Mouse (Mus musculus): ENCODE measurements around the gene Cdyl2.

The Cdyl2 gene

GRCm38 (mm10) chr8:116649975-116650725 is 82.6 kb downstream of the Cdyl2 start:
- Histone ChIP-seq H3K36me3 (ENCODE audit: control insufficient read depth, insufficient read depth, low read length, poor library complexity, severe bottlenecking) (no peaks in the 10 kb centered on the region; the same call in 1 of the 2 replicates), H3K27me3 (ENCODE audit: control insufficient read depth, insufficient read depth, low read length, poor library complexity, severe bottlenecking) (no peaks in the 10 kb centered on the region)
- DNase-seq (ENCODE audit: low read depth, low spot score) = no peak

GRCm38 (mm10) chr8:116645376-116645775 is 87.4 kb downstream of the Cdyl2 start:
- Histone ChIP-seq H3K27me3 (ENCODE audit: control insufficient read depth, insufficient read depth, low read length, poor library complexity, severe bottlenecking) (no peaks in the 10 kb centered on the region), H3K36me3 (ENCODE audit: control insufficient read depth, insufficient read depth, low read length, poor library complexity, severe bottlenecking) (no peaks in the 10 kb centered on the region; the same call in 1 of the 2 replicates)
- DNase-seq (ENCODE audit: low read depth, low spot score) = no peak

- Histone ChIP-seq H3K36me3 (ENCODE audit: control insufficient read depth, insufficient read depth, low read length, poor library complexity, severe bottlenecking) (no peaks in the 10 kb centered on the region), H3K27me3 (ENCODE audit: control insufficient read depth, insufficient read depth, low read length, poor library complexity, severe bottlenecking) (no peaks in the 10 kb centered on the region)
- DNase-seq (ENCODE audit: low read depth, low spot score) = no peak
Observed at GRCm38 (mm10) chr8:116640925-116641324, 91.9 kb downstream of the Cdyl2 start.

GRCm38 (mm10) chr8:116637998-116638397 is 94.8 kb downstream of the Cdyl2 start:
- DNase-seq (ENCODE audit: low read depth, low spot score) = peak; percentile 53
- Histone ChIP-seq H3K36me3 (ENCODE audit: control insufficient read depth, insufficient read depth, low read length, poor library complexity, severe bottlenecking) (no peaks in the 10 kb centered on the region), H3K27me3 (ENCODE audit: control insufficient read depth, insufficient read depth, low read length, poor library complexity, severe bottlenecking) (no peaks in the 10 kb centered on the region)

- Histone ChIP-seq H3K36me3 (ENCODE audit: control insufficient read depth, insufficient read depth, low read length, poor library complexity, severe bottlenecking) (no peaks in the 10 kb centered on the region), H3K27me3 (ENCODE audit: control insufficient read depth, insufficient read depth, low read length, poor library complexity, severe bottlenecking) (no peaks in the 10 kb centered on the region)
- peak; percentile 15 for DNase-seq (ENCODE audit: low read depth, low spot score)
Observed at GRCm38 (mm10) chr8:116637193-116637592, 95.6 kb downstream of the Cdyl2 start.

GRCm38 (mm10) chr8:116636396-116636795 is 96.4 kb downstream of the Cdyl2 start:
- Histone ChIP-seq H3K36me3 (ENCODE audit: control insufficient read depth, insufficient read depth, low read length, poor library complexity, severe bottlenecking) (no peaks in the 10 kb centered on the region), H3K27me3 (ENCODE audit: control insufficient read depth, insufficient read depth, low read length, poor library complexity, severe bottlenecking) (no peaks in the 10 kb centered on the region)
- no peak for DNase-seq (ENCODE audit: low read depth, low spot score)

- Histone ChIP-seq H3K27me3 (ENCODE audit: control insufficient read depth, insufficient read depth, low read length, poor library complexity, severe bottlenecking) (no peaks in the 10 kb centered on the region), H3K36me3 (ENCODE audit: control insufficient read depth, insufficient read depth, low read length, poor library complexity, severe bottlenecking) (no peaks in the 10 kb centered on the region)
- peak; percentile 90 for DNase-seq (ENCODE audit: low read depth, low spot score)
Observed at GRCm38 (mm10) chr8:116635972-116636371, 96.8 kb downstream of the Cdyl2 start.

- peak; percentile 59 for DNase-seq (ENCODE audit: low read depth, low spot score)
- H3K36me3 ChIP-seq (ENCODE audit: control insufficient read depth, insufficient read depth, low read length, poor library complexity, severe bottlenecking) = no peaks in the 10 kb centered on the region
- H3K27me3 ChIP-seq (ENCODE audit: control insufficient read depth, insufficient read depth, low read length, poor library complexity, severe bottlenecking) = no peaks in the 10 kb centered on the region
Observed at GRCm38 (mm10) chr8:116635261-116635660, 97.5 kb downstream of the Cdyl2 start.

- DNase-seq (ENCODE audit: low read depth, low spot score) = no peak
- H3K36me3 ChIP-seq (ENCODE audit: control insufficient read depth, insufficient read depth, low read length, poor library complexity, severe bottlenecking) = no peaks in the 10 kb centered on the region
- no peaks in the 10 kb centered on the region for H3K27me3 ChIP-seq (ENCODE audit: control insufficient read depth, insufficient read depth, low read length, poor library complexity, severe bottlenecking)
Observed at GRCm38 (mm10) chr8:116634436-116634835, 98.4 kb downstream of the Cdyl2 start.

GRCm38 (mm10) chr8:116633470-116634150 is 99.2 kb downstream of the Cdyl2 start:
- peak; percentile 88 for DNase-seq (ENCODE audit: low read depth, low spot score)
- no peaks in the 10 kb centered on the region for H3K36me3 ChIP-seq (ENCODE audit: control insufficient read depth, insufficient read depth, low read length, poor library complexity, severe bottlenecking)
- H3K27me3 ChIP-seq (ENCODE audit: control insufficient read depth, insufficient read depth, low read length, poor library complexity, severe bottlenecking) = no peaks in the 10 kb centered on the region

- Histone ChIP-seq H3K36me3 (ENCODE audit: control insufficient read depth, insufficient read depth, low read length, poor library complexity, severe bottlenecking) (no peaks in the 10 kb centered on the region), H3K27me3 (ENCODE audit: control insufficient read depth, insufficient read depth, low read length, poor library complexity, severe bottlenecking) (no peaks in the 10 kb centered on the region)
- DNase-seq (ENCODE audit: low read depth, low spot score) = peak; percentile 49
Observed at GRCm38 (mm10) chr8:116630066-116630465, 102.7 kb downstream of the Cdyl2 start.

- DNase-seq (ENCODE audit: low read depth, low spot score) = peak; percentile 29
- Histone ChIP-seq H3K27me3 (ENCODE audit: control insufficient read depth, insufficient read depth, low read length, poor library complexity, severe bottlenecking) (no peaks in the 10 kb centered on the region), H3K36me3 (ENCODE audit: control insufficient read depth, insufficient read depth, low read length, poor library complexity, severe bottlenecking) (no peaks in the 10 kb centered on the region)
Observed at GRCm38 (mm10) chr8:116628975-116629374, 103.8 kb downstream of the Cdyl2 start.

GRCm38 (mm10) chr8:116627854-116628479 is 104.8 kb downstream of the Cdyl2 start:
- peak; percentile 63 for DNase-seq (ENCODE audit: low read depth, low spot score)
- Histone ChIP-seq H3K27me3 (ENCODE audit: control insufficient read depth, insufficient read depth, low read length, poor library complexity, severe bottlenecking) (no peaks in the 10 kb centered on the region), H3K36me3 (ENCODE audit: control insufficient read depth, insufficient read depth, low read length, poor library complexity, severe bottlenecking) (no peaks in the 10 kb centered on the region)

GRCm38 (mm10) chr8:116623591-116623990 is 109.2 kb downstream of the Cdyl2 start:
- H3K36me3 ChIP-seq (ENCODE audit: control insufficient read depth, insufficient read depth, low read length, poor library complexity, severe bottlenecking) = no peaks in the 10 kb centered on the region
- DNase-seq (ENCODE audit: low read depth, low spot score) = no peak
- H3K27me3 ChIP-seq (ENCODE audit: control insufficient read depth, insufficient read depth, low read length, poor library complexity, severe bottlenecking) = no peaks in the 10 kb centered on the region

- no peaks in the 10 kb centered on the region for H3K27me3 ChIP-seq (ENCODE audit: control insufficient read depth, insufficient read depth, low read length, poor library complexity, severe bottlenecking)
- H3K36me3 ChIP-seq (ENCODE audit: control insufficient read depth, insufficient read depth, low read length, poor library complexity, severe bottlenecking) = no peaks in the 10 kb centered on the region
- DNase-seq (ENCODE audit: low read depth, low spot score) = no peak
Observed at GRCm38 (mm10) chr8:116622326-116622725, 110.5 kb downstream of the Cdyl2 start.
